Mouse (Mus musculus) embryonic facial prominence, embryonic 15.5 days (tissue): ENCODE measurements around the gene Cct8. TPM values are rescaled to one million over a fixed set of nuclear protein-coding genes. Genes with fewer than 3 reads are reported as not detected.
A peak's percentile ranks its signal among the peaks of the same experiment; 100 is the strongest.

Source experiments
- ATAC-seq: fragments of 200-750 bp; cut with Nextera tagmentation; 2 replicates; pipeline ENCODE4 v1.8.0; 2017; ENCODE audit warnings: low read depth, moderate TSS enrichment; ENCODE audit not compliant: insufficient number of reproducible peaks, low FRiP score, low TSS enrichment
- H3K27ac ChIP-seq: fragments of 300-500 bp; sonication (generic); replicated peaks from 2 replicates; pipeline ENCODE4 v1.5.1; 2015; ENCODE audit warnings: mild to moderate bottlenecking, inconsistent platforms
- H3K27me3 ChIP-seq: fragments of 300-500 bp; sonication (generic); 2 replicates; pipeline ENCODE4 v1.6.1; 2015; ENCODE audit warnings: inconsistent platforms
- H3K36me3 ChIP-seq: fragments of 300-500 bp; sonication (generic); 2 replicates; pipeline ENCODE4 v1.6.1; 2015; ENCODE audit warnings: mild to moderate bottlenecking, inconsistent platforms
- H3K4me1 ChIP-seq: fragments of 300-500 bp; sonication (generic); 2 replicates; pipeline ENCODE4 v1.6.1; 2015; ENCODE audit warnings: inconsistent platforms
- H3K4me2 ChIP-seq: fragments of 300-500 bp; sonication (generic); replicated peaks from 2 replicates; pipeline ENCODE4 v1.6.1; 2015; ENCODE audit warnings: mild to moderate bottlenecking, inconsistent platforms
- H3K4me3 ChIP-seq: fragments of 300-500 bp; sonication (generic); replicated peaks from 2 replicates; pipeline ENCODE4 v1.5.1; 2015; ENCODE audit warnings: mild to moderate bottlenecking, inconsistent platforms
- H3K9ac ChIP-seq: fragments of 300-500 bp; sonication (generic); 2 replicates; pipeline ENCODE4 v1.6.1; 2015; ENCODE audit warnings: inconsistent platforms
- H3K9me3 ChIP-seq: fragments of 300-500 bp; sonication (generic); replicated peaks from 2 replicates; pipeline ENCODE4 v1.6.1; 2016; ENCODE audit warnings: inconsistent platforms
- WGBS: fragments of 180-500 bp; shearing (Covaris S2); methylation state at CpG from one replicate; pipeline ENCODE4 v1.1.7; 2015; 5-methylcytosine and 5-hydroxymethylcytosine counted together
- polyA plus RNA-seq: library from polyadenylated mRNA; unstranded; fragments of >200 nt; fragmentation: Nextera tagmentation; extraction: Ambion mirVana; gene quantifications from 2 replicates; pipeline ENCODE4 v1.2.1, GENCODE M21; 2015

Cct8 gene
- polyA plus RNA-seq, 1 experiment from 2014 or later = 368 TPM

- Histone ChIP-seq H3K4me1 (peaks cover 9% of the 10 kb centered on the region), H3K36me3 (no peaks in the 10 kb centered on the region), H3K27me3 (no peaks in the 10 kb centered on the region), H3K4me3 (no peak overlapping the region), H3K9me3 (no peaks in the 10 kb centered on the region), H3K4me2 (no peak overlapping the region), H3K27ac (no peak overlapping the region), H3K9ac (no peak overlapping the region)
- ATAC-seq = no peak
Measured at GRCm38 (mm10) chr16:87445110-87445509, 50.6 kb downstream of the Cct8 start.

- WGBS = 52% methylated on average over 1 of the region's 1 CpGs
- ATAC-seq = no peak
- no peak overlapping the region for H3K27ac ChIP-seq
- no peaks in the 10 kb centered on the region for H3K27me3 ChIP-seq
- H3K4me1 ChIP-seq = peaks cover 13% of the 10 kb centered on the region
- no peaks in the 10 kb centered on the region for H3K9me3 ChIP-seq
- no peak overlapping the region for H3K9ac ChIP-seq
- no peaks in the 10 kb centered on the region for H3K36me3 ChIP-seq
- no peak overlapping the region for H3K4me3 ChIP-seq
- H3K4me2 ChIP-seq = no peak overlapping the region
Measured at GRCm38 (mm10) chr16:87444071-87444470, 51.6 kb downstream of the Cct8 start.

DNA sequence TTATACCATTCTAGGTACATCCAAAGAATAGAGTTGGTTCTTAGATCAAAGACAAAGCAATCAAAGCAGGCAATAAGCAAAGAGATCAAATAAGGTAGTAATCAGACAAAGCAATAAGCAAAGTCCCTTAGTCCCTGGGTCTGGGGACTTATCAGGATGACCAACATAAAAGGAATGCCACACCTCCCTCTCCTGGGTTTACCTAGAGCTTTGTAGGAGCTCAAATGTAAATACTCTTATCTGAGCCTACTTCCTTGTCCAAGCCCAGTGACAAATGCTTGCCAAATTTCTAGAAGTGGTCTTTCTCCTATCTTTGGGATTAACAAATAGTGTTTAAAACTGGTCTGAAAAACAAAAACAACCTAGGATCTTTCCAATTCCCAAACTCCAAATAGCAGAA is 52.4 kb downstream of the Cct8 start:
- Histone ChIP-seq H3K36me3 (no peaks in the 10 kb centered on the region), H3K27me3 (no peaks in the 10 kb centered on the region), H3K4me3 (no peak overlapping the region), H3K9me3 (no peaks in the 10 kb centered on the region), H3K9ac (no peak overlapping the region), H3K27ac (no peak overlapping the region), H3K4me1 (peaks cover 13% of the 10 kb centered on the region), H3K4me2 (no peak overlapping the region)
- no peak for ATAC-seq

GRCm38 (mm10) chr16:87442291-87442690 is 53.4 kb downstream of the Cct8 start:
- H3K27me3 ChIP-seq = no peaks in the 10 kb centered on the region
- H3K36me3 ChIP-seq = no peaks in the 10 kb centered on the region
- peaks cover 13% of the 10 kb centered on the region for H3K4me1 ChIP-seq
- WGBS = 40% methylated on average over 5 of the region's 5 CpGs
- no peak for ATAC-seq
- no peak overlapping the region for H3K4me2 ChIP-seq
- no peak overlapping the region for H3K9ac ChIP-seq
- H3K9me3 ChIP-seq = no peaks in the 10 kb centered on the region
- H3K27ac ChIP-seq = 0 out of 2 replicates have a peak overlapping the region, but pooled peaks have one; percentile 55
- no peak overlapping the region for H3K4me3 ChIP-seq

DNA sequence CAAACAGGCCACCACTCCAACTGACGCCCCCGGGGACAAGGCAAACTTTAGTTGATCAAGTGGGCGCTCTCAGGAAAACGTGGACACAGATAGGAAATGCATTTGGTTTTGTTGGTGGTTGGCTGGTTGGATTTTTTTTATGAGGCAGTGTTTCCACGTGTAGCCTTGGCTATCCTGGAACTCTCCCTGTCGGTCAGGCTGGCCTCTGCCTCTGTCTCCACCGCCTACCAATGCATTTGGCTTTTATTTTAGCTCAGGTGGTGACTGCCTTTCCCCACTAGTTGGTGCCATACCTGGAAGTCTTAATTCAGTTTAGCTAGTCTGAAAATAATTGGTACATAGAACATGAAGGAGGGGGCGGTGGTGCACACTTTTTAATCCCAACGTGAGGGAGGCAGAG is 54.6 kb downstream of the Cct8 start:
- H3K9me3 ChIP-seq = no peaks in the 10 kb centered on the region
- ATAC-seq = no peak
- H3K9ac ChIP-seq = peak overlapping the region; percentile 63
- H3K4me1 ChIP-seq = peaks cover 13% of the 10 kb centered on the region
- H3K4me2 ChIP-seq = peak overlapping the region; percentile 68
- no peak overlapping the region for H3K27ac ChIP-seq
- H3K27me3 ChIP-seq = no peaks in the 10 kb centered on the region
- H3K4me3 ChIP-seq = peak overlapping the region; percentile 61
- 20% methylated on average over 9 of the region's 9 CpGs for WGBS
- H3K36me3 ChIP-seq = no peaks in the 10 kb centered on the region

DNA sequence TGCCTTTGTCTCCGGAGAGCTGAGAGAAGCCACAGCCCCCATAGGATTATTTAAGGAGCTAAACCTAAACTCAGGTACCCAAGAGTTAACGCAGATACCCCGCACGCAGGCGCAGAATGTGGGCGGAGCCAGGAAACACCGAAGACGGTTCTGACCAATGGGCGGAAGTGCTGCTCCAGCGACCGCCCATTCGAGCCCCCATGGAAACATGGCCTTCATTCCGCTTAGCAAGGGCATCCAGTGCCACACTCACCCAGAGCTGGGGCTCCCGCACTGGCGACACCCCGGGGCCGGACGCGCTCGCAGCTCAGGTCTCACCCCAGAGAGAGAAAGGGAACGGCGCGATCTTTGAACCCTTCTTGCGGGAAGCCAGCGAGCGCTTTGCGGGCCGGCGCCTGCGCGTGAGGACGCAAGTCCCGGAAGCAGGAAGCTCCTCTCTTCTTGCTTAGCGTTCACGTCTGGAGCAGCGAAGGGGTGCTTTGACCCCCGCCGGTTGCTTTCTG is 55.4 kb downstream of the Cct8 start, which contains the start of gene Rwdd2b:
Gene Rwdd2b (minus strand): TSS at position 390 of the 503 bp plus-strand sequence.
- H3K9ac ChIP-seq = peak within 1 kb of the TSS; percentile 63
- no peaks in the 10 kb centered on the region for H3K36me3 ChIP-seq
- H3K4me1 ChIP-seq = peaks cover 13% of the 10 kb centered on the region
- peak; percentile 96 for ATAC-seq
- H3K27me3 ChIP-seq = no peaks in the 10 kb centered on the region
- peak within 1 kb of the TSS; percentile 61 for H3K4me3 ChIP-seq
- no peaks in the 10 kb centered on the region for H3K9me3 ChIP-seq
- peak within 1 kb of the TSS; percentile 85 for H3K27ac ChIP-seq
- under 1% methylated on average over 38 of the region's 38 CpGs for WGBS
- H3K4me2 ChIP-seq = peak within 1 kb of the TSS; percentile 68

- no peak overlapping the region for H3K4me2 ChIP-seq
- no peaks in the 10 kb centered on the region for H3K9me3 ChIP-seq
- H3K9ac ChIP-seq = no peak overlapping the region
- H3K27ac ChIP-seq = no peak overlapping the region
- no peak for ATAC-seq
- no peaks in the 10 kb centered on the region for H3K36me3 ChIP-seq
- no peak overlapping the region for H3K4me3 ChIP-seq
- H3K4me1 ChIP-seq = peaks cover 13% of the 10 kb centered on the region
- WGBS = 90% methylated on average over 8 of the region's 8 CpGs
- H3K27me3 ChIP-seq = no peaks in the 10 kb centered on the region
Measured at GRCm38 (mm10) chr16:87438697-87439096, 57.0 kb downstream of the Cct8 start.

GRCm38 (mm10) chr16:87437096-87437495 is 58.6 kb downstream of the Cct8 start:
- Histone ChIP-seq H3K4me3 (no peak overlapping the region), H3K27me3 (no peaks in the 10 kb centered on the region), H3K4me2 (no peak overlapping the region), H3K9ac (no peak overlapping the region), H3K4me1 (peaks cover 13% of the 10 kb centered on the region), H3K36me3 (no peaks in the 10 kb centered on the region), H3K27ac (no peak overlapping the region), H3K9me3 (no peaks in the 10 kb centered on the region)
- WGBS = 91% methylated on average over 21 of the region's 21 CpGs
- no peak for ATAC-seq

DNA sequence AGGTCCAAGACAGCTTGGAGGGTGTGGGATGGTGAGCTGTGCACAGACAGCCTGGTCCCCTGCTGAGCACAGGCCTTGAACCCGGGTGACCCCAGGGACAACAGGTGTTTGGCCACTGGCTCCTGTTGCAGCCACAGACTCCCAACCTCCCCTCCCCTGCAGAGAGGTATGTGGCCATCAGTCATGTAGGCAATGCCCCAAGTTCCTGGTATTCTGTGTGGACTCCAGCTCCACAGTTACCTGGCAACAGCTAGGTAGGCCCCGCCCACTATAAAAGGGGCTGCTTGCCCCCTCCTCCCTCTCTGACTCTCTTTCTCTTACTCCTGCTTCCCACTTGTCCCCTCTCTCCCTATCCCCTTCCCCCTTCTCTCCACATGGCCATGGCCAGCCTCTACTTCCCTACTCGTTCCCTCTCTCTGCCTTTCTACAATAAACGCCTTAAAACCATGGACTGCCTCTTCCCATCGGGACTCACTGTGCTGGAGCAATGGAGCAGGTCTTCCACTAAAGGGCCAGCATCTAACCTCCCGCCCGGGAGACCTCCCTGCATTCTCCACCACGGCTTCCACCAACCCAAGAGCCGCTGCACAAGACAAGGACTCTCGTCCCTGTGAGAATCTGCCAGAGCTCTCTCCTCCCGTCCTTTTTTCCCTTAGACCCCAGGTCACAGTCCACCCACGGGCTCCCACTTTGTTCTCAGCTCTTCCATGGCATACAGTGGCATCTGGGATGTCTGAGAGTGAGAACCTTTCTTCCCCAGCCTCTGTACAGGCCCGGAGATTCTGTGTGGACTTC is 60.1 kb downstream of the Cct8 start:
- Histone ChIP-seq H3K4me2 (no peak overlapping the region), H3K4me1 (peaks cover 10% of the 10 kb centered on the region), H3K27me3 (no peaks in the 10 kb centered on the region), H3K27ac (no peak overlapping the region), H3K9ac (no peak overlapping the region), H3K9me3 (no peaks in the 10 kb centered on the region), H3K36me3 (no peaks in the 10 kb centered on the region), H3K4me3 (no peak overlapping the region)
- 83% methylated on average over 13 of the region's 13 CpGs for WGBS
- no peak for ATAC-seq

GRCm38 (mm10) chr16:87434946-87435345 is 60.7 kb downstream of the Cct8 start:
- no peak overlapping the region for H3K4me2 ChIP-seq
- WGBS = 76% methylated on average over 6 of the region's 6 CpGs

DNA sequence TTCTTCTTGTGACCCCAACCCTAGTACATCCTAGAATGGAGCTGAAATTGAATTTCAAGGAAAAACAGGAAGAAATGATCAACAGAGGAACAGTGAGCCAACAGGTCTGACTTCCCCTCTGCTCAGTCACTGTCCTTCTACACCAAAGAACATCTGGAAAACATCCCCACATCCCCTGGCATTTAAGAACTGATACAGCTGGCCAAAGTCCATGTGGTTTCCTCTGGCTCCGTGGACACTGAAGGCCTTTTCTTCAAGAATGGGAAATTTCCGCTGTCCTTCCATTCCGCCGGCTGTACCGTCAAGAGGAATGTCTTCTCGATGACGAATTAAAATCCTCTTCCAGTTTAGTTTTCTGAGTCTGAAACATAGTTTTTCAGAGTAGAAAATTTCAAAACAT is 61.4 kb downstream of the Cct8 start:
- Histone ChIP-seq H3K36me3 (no peaks in the 10 kb centered on the region), H3K9me3 (no peaks in the 10 kb centered on the region), H3K27me3 (no peaks in the 10 kb centered on the region), H3K9ac (no peak overlapping the region), H3K4me2 (no peak overlapping the region), H3K4me1 (peaks cover 8% of the 10 kb centered on the region; the same call in 1 of the 2 replicates), H3K27ac (no peak overlapping the region), H3K4me3 (no peak overlapping the region)
- WGBS = 91% methylated on average over 7 of the region's 7 CpGs
- no peak for ATAC-seq

More at GRCm38 (mm10) chr16:87434946-87435345, 60.7 kb downstream of the Cct8 start:
- no peaks in the 10 kb centered on the region for H3K9me3 ChIP-seq
- H3K4me1 ChIP-seq = peaks cover 12% of the 10 kb centered on the region
- no peak overlapping the region for H3K9ac ChIP-seq
- no peak overlapping the region for H3K4me3 ChIP-seq
- H3K27ac ChIP-seq = no peak overlapping the region
- H3K36me3 ChIP-seq = no peaks in the 10 kb centered on the region
- no peaks in the 10 kb centered on the region for H3K27me3 ChIP-seq
- no peak for ATAC-seq
